Mouse (Mus musculus) inflammation-experienced regulatory T-cells, adult 6 months (primary cell): ENCODE measurements around the gene Mageb18. TPM values are rescaled to one million over a fixed set of nuclear protein-coding genes. Genes with fewer than 3 reads are reported as not detected.
"Not testable (repeated sequence)": the region's sequence is repeated elsewhere in the genome, so short reads cannot be mapped to it uniquely, and the experiment has no call there.

Source experiments
- ATAC-seq: one replicate; pipeline ENCODE4 v1.8.0; 2017
- polyA plus RNA-seq, 3 experiments: library from polyadenylated mRNA; unstranded; fragments of 100-300 nt; shearing (Covaris generic); gene quantifications; one replicate each; pipeline ENCODE4 v1.2.1; 2017

The Mageb18 gene
- not detected for polyA plus RNA-seq

GRCm38 (mm10) chrX:92599472-92599871 is at the start of gene Mageb18:
TSS of gene Mageb18 (minus strand) at chrX:92599572.
- ATAC-seq: no peak

GRCm38 (mm10) chrX:92612788-92613187 is 13.4 kb upstream of the Mageb18 start:
- no peak for ATAC-seq

GRCm38 (mm10) chrX:92610466-92610865 is 11.1 kb upstream of the Mageb18 start:
- ATAC-seq: no peak

- ATAC-seq: no peak
Measured at GRCm38 (mm10) chrX:92597324-92597723, 2.0 kb downstream of the Mageb18 start.

GRCm38 (mm10) chrX:92527826-92528225 is 71.5 kb downstream of the Mageb18 start:
- ATAC-seq: no peak

GRCm38 (mm10) chrX:92498254-92498653 is 101.1 kb downstream of the Mageb18 start:
- ATAC-seq: no peak

GRCm38 (mm10) chrX:92489649-92490048 is 109.7 kb downstream of the Mageb18 start, which contains the start of gene Gm5941:
TSS of gene Gm5941 (plus strand) at chrX:92489949.
- not testable (repeated sequence) for ATAC-seq

GRCm38 (mm10) chrX:92464773-92465172 is 134.6 kb downstream of the Mageb18 start:
- no peak for ATAC-seq

GRCm38 (mm10) chrX:92460496-92460895 is 138.9 kb downstream of the Mageb18 start:
- no peak for ATAC-seq

- ATAC-seq: no peak
Measured at GRCm38 (mm10) chrX:92387384-92387783, 212.0 kb downstream of the Mageb18 start.

GRCm38 (mm10) chrX:92342924-92343323 is 256.4 kb downstream of the Mageb18 start:
- no peak for ATAC-seq

GRCm38 (mm10) chrX:92340906-92341305 is 258.5 kb downstream of the Mageb18 start:
- no peak for ATAC-seq

GRCm38 (mm10) chrX:92339551-92339950 is 259.8 kb downstream of the Mageb18 start:
- ATAC-seq: no peak

- no peak for ATAC-seq
Measured at GRCm38 (mm10) chrX:92333459-92333858, 265.9 kb downstream of the Mageb18 start.

GRCm38 (mm10) chrX:92323599-92323998 is 275.8 kb downstream of the Mageb18 start:
- no peak for ATAC-seq

- no peak for ATAC-seq
Measured at GRCm38 (mm10) chrX:92280619-92281018, 318.8 kb downstream of the Mageb18 start.

Other genes with a start within 250 kb of the Mageb18 start
- gene Gm5941, start 109.6 kb downstream of the Mageb18 start, polyA plus RNA-seq: not detected